Mouse (Mus musculus) heart, adult 2 months (tissue): ENCODE results near the gene Olfr464.

Source experiments
- CTCF ChIP-seq: fragments of 200-600 bp; IDR thresholded peaks from 2 replicates; pipeline ENCODE4 v1.8.1; 2022; ENCODE audit warnings: antibody characterized with exemption, mild to moderate bottlenecking, moderate library complexity
- POLR2A ChIP-seq: fragments of 200-500 bp; IDR thresholded peaks from 2 replicates; pipeline ENCODE4 v1.6.1; 2011; ENCODE audit warnings: mild to moderate bottlenecking, low read depth, low read length, control low read depth; ENCODE audit not compliant: insufficient read depth

- TF ChIP-seq POLR2A = no peak
- TF ChIP-seq CTCF = no peak
These were observed 40.9 kb downstream of the Olfr464 start for GRCm38 (mm10) chr11:87879826-87880225.
